Mouse (Mus musculus): ENCODE measurements around the gene H2-T23. TPM values are rescaled to one million over a fixed set of nuclear protein-coding genes. Genes with fewer than 3 reads are reported as not detected.

H2-T23 gene
- 382 TPM for polyA plus RNA-seq (2017; shearing (Covaris generic))

DNA sequence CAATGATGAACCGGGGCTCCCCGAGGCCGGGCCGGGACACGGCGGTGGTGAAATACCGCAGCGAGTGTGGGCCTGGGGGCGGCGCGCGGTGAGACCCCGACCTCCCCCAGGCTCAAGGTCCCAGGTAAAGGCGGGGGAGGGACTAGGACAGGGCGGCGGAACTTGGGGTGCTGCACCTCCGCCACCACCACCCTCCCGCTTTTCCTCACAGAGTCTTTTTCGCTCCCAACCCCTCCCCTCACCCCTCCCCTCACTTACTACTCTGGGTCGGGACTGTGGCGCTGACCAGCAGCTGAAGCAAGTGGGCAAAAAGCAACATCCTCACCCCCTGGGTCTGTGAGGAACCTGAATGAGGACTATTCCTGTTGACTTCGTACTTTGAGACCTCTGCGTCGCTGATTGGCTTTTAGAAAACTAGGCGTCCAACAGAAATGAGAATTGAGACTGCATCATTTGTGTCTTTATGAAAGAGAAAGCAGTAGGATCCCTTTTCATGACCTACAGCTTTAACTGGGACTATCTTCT is at the start of gene H2-T23:
H2-T23 (minus strand) TSS at position 505 of the 525 bp plus-strand sequence.

DNA sequence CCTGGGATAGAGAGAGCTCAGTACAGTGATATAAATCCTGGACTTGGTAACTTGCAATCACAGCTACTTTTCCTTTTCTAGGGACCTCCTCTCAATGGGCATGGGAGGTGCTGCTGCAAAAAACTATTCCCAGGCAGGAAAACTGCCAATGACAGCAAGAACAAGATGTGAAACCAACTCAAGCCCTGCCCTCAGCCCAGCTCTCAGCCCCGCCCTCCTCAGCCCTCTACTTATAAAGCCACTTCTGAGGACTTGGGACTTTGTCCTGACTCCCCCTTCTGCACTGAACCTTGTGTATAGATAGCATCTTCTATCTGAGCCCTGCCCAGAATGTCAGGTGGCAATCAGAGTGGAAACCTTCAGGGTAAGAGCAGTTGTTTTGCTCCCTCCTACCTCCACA is 25.7 kb upstream of the H2-T23 start, which contains the start of gene Gm11127:
Gm11127 (minus strand) TSS at position 10 of the 400 bp plus-strand sequence.

DNA sequence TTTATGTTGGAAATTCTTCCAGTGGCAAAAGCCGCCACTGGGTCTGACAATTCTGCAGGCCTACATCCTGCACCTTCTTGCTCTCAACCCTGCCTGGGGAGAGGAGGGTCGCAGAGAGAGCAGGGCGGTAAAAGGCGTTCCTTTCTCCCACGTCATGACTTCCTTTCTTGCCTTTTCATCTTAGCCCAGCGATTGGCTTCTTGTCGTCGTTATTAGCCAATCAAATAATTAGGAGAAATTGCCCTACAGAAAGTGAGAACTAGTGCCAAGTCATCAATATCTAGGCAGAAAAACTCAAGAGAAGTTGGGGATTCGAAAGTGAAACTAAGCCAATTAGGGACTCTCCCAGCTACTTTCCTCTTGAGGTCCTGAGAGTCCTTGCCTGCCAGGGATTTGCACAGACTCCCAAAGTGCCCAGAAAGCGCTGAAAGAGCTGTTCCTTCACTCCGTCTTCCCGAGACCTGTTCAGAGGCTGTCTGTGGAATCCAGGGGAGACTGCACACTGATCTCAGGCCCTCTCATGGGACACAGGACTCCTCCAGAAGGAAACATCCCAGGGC is 10.0 kb upstream of the H2-T23 start, which contains the start of the genes H2-T22 and Gm6034:
H2-T22 (minus strand) TSS at position 138 of the 560 bp plus-strand sequence.
Gm6034 (plus strand) TSS at position 352 of the 560 bp plus-strand sequence.

DNA sequence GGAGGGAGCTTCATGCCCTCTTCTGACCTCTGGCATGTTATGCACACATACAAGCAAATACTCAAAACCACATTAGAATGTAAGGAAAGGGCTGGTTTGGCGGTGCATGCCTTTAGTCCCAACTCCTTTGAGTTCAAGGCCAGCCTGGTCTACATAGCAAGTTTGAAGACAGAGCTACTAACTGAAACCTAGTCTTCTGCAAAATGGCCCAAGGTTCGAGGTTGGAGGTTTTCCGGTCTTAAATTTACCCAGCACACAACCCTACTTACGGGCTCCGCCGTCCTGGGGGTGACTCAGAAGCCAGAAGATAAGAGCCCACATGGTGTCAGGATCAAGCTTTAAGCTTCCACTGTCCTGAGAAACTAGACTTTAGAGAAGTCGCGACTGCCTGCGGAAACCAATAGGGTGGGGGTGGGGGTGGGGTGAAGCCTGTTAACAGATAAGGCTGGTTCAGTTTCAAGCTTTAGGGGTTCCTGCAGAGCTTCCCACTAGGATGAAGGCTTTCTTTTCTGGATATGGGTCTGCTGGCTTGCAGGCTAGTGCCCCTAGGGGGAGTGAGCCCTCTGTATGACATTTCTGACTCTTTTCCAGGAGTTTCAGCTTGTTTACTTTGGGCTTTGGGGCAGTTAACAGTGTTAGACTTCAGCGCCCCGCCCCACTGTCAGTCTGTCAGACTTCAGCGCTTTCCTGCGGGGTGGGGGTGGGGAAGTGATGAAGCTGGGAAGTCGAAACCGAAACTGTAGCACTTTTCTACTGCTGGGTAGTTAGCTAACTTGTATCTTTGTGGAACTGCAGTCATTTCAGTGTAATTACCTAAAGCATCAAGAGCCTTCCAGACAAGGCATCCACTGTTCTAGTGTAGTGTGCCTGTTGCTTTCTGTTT is 12.2 kb downstream of the H2-T23 start, which contains the start of gene H2-T24:
H2-T24 (minus strand) TSS at position 370 of the 883 bp plus-strand sequence.

Other genes starting within 250 kb of the H2-T23 start
- gene Ier3, start 211.2 kb downstream of the H2-T23 start, polyA plus RNA-seq (2017; shearing (Covaris generic)) = not detected
- gene Flot1, start 209.6 kb downstream of the H2-T23 start, polyA plus RNA-seq (2017; shearing (Covaris generic)) = 40.9 TPM
- 73.9 TPM for gene Tubb5, start 194.5 kb downstream of the H2-T23 start, polyA plus RNA-seq (2017; shearing (Covaris generic))
- gene Mdc1, start 191.3 kb downstream of the H2-T23 start, polyA plus RNA-seq (2017; shearing (Covaris generic)) = 12.0 TPM
- 25.9 TPM for gene Nrm, start 171.5 kb downstream of the H2-T23 start, polyA plus RNA-seq (2017; shearing (Covaris generic))
- gene Ppp1r18, start 167.3 kb downstream of the H2-T23 start, polyA plus RNA-seq (2017; shearing (Covaris generic)) = 297 TPM
- gene Dhx16, start 153.0 kb downstream of the H2-T23 start, polyA plus RNA-seq (2017; shearing (Covaris generic)) = 58.7 TPM
- gene 2310061I04Rik, start 135.4 kb downstream of the H2-T23 start, polyA plus RNA-seq (2017; shearing (Covaris generic)) = 30.8 TPM
- 4.5 TPM for gene Atat1, start 122.8 kb downstream of the H2-T23 start, polyA plus RNA-seq (2017; shearing (Covaris generic))
- gene Mrps18b, start 116.5 kb downstream of the H2-T23 start, polyA plus RNA-seq (2017; shearing (Covaris generic)) = 99.6 TPM
- gene Ppp1r10, start 116.4 kb downstream of the H2-T23 start, polyA plus RNA-seq (2017; shearing (Covaris generic)) = 53.6 TPM
- 145 TPM for gene Abcf1, start 63.1 kb downstream of the H2-T23 start, polyA plus RNA-seq (2017; shearing (Covaris generic))
- gene Gnl1, start 53.0 kb downstream of the H2-T23 start, polyA plus RNA-seq (2017; shearing (Covaris generic)) = 75.6 TPM
- 35.3 TPM for gene Prr3, start 52.6 kb downstream of the H2-T23 start, polyA plus RNA-seq (2017; shearing (Covaris generic))
- gene H2-T24, start 12.3 kb downstream of the H2-T23 start, polyA plus RNA-seq (2017; shearing (Covaris generic)) = 12.1 TPM
- 160 TPM for gene H2-T22, start 9.9 kb upstream of the H2-T23 start, polyA plus RNA-seq (2017; shearing (Covaris generic))
- 0.62 TPM for gene Gm6034, start 10.1 kb upstream of the H2-T23 start, polyA plus RNA-seq (2017; shearing (Covaris generic))
- not detected for gene Gm11127, start 25.5 kb upstream of the H2-T23 start, polyA plus RNA-seq (2017; shearing (Covaris generic))
- 1.2 TPM for gene Gm19684, start 88.8 kb upstream of the H2-T23 start, polyA plus RNA-seq (2017; shearing (Covaris generic))
- not detected for gene Gm7030, start 96.6 kb upstream of the H2-T23 start, polyA plus RNA-seq (2017; shearing (Covaris generic))
- gene Gm8909, start 135.7 kb upstream of the H2-T23 start, polyA plus RNA-seq (2017; shearing (Covaris generic)) = 9.4 TPM
- 0.37 TPM for gene H2-T3, start 157.4 kb upstream of the H2-T23 start, polyA plus RNA-seq (2017; shearing (Covaris generic))
- 173 TPM for gene Rpp21, start 225.2 kb upstream of the H2-T23 start, polyA plus RNA-seq (2017; shearing (Covaris generic))
- 37.1 TPM for gene Trim39, start 239.4 kb upstream of the H2-T23 start, polyA plus RNA-seq (2017; shearing (Covaris generic))

Data from naive thymus-derived CD4-positive, alpha-beta T cell, adult 5 months (primary cell).